ENCODE assay signal across 13 mouse cellular contexts in the genomic region with DNA sequence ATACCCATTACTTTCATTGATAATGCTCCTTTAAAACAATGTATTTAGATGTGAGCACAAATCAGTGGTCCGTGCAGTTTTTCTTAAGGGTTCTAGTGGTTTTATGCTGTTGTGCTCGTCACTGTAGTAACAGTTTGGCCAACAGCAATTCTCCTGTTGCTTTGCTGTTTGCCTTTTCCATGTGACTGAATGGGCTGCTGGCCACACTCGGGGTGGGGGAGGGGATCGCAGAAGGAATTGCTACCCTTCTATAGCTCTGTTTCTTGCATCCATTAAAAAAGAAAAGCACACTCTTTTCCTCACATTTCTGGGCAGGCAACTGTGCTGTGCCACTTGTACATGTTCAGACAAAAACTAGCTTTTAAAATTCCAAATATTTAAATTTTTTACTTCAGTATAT. TPM values are rescaled to one million over a fixed set of nuclear protein-coding genes. Genes with fewer than 3 reads are reported as not detected.
A peak's percentile ranks its signal among the peaks of the same experiment; 100 is the strongest.
DNase-seq lines count a peak whose midpoint lies in the region; ATAC-seq lines count a peak whose summit lies in the region.
"Had no signal": no experiment of that assay in that cellular context is flagged by ENCODE, and none has a peak within 500 bp of the region (broad histone marks: within the 10 kb centered on the region; RNA-seq: fewer than 3 reads in every experiment).

No protein-coding gene starts in this region.

- no peaks in the 10 kb centered on the region for H3K4me1 ChIP-seq in forebrain, embryonic 14.5 days (ENCODE audit: control insufficient read depth, insufficient read depth, low read length)
- no peaks in the 10 kb centered on the region for H3K4me1 ChIP-seq in forebrain, embryonic 15.5 days
- no peaks in the 10 kb centered on the region for H3K4me1 ChIP-seq in kidney, embryonic 14.5 days (ENCODE audit: control insufficient read depth, insufficient read depth, low read length)
- H3K4me1 ChIP-seq: embryonic facial prominence, embryonic 12.5 days; heart, embryonic 15.5 days; intestine, embryonic 15.5 days had no signal

- peak; percentile 29 for DNase-seq in forebrain, embryonic 14.5 days (ENCODE audit: low spot score)
- peak; percentile 22 for DNase-seq in kidney, adult 18-20 months
- DNase-seq in ovary, postnatal 14 days (ENCODE audit: low spot score): peak; percentile 3
- DNase-seq in ovary, postnatal 10 days (ENCODE audit: low spot score): no peak
- peak; percentile 45 to 46 for DNase-seq in kidney, postnatal 25 days

- H3K36me3 ChIP-seq in forebrain, embryonic 14.5 days (ENCODE audit: control insufficient read depth, insufficient read depth, low read length): no peaks in the 10 kb centered on the region
- H3K36me3 ChIP-seq in forebrain, embryonic 15.5 days: no peaks in the 10 kb centered on the region
- no peaks in the 10 kb centered on the region for H3K36me3 ChIP-seq in kidney, embryonic 14.5 days (ENCODE audit: control insufficient read depth, insufficient read depth, low read length)
- H3K36me3 ChIP-seq: embryonic facial prominence, embryonic 12.5 days; heart, embryonic 15.5 days; intestine, embryonic 15.5 days had no signal

- 0 out of 2 replicates have a peak, but pooled peaks have one; percentile 37 for ATAC-seq in forebrain, embryonic 14.5 days
- no peak for ATAC-seq in forebrain, embryonic 15.5 days (replicated peaks)
- no peak for ATAC-seq in kidney, embryonic 14.5 days (ENCODE audit: low FRiP score, low TSS enrichment)
- ATAC-seq in granulocyte monocyte progenitor cell, adult 5-6 weeks (replicated peaks; ENCODE audit: poor library complexity, severe bottlenecking): no peak
- ATAC-seq: intestine, embryonic 15.5 days had no signal

- WGBS in forebrain, embryonic 14.5 days: 46% methylated on average over 4 of the region's 4 CpGs
- 28% methylated on average over 4 of the region's 4 CpGs for WGBS in forebrain, embryonic 15.5 days
- 41% methylated on average over 4 of the region's 4 CpGs for WGBS in kidney, embryonic 14.5 days

- H3K9me3 ChIP-seq in forebrain, embryonic 14.5 days (replicated peaks; ENCODE audit: control insufficient read depth, low read length): no peaks in the 10 kb centered on the region
- H3K9me3 ChIP-seq in forebrain, embryonic 15.5 days: no peaks in the 10 kb centered on the region
- H3K9me3 ChIP-seq in kidney, embryonic 14.5 days (ENCODE audit: control insufficient read depth, low read length): no peaks in the 10 kb centered on the region
- H3K9me3 ChIP-seq: embryonic facial prominence, embryonic 12.5 days; heart, embryonic 15.5 days; intestine, embryonic 15.5 days had no signal

- H3K9ac ChIP-seq in forebrain, embryonic 14.5 days (ENCODE audit: low read length): no peak overlapping the region
- H3K9ac ChIP-seq in forebrain, embryonic 15.5 days (replicated peaks): no peak overlapping the region
- no peak overlapping the region for H3K9ac ChIP-seq in kidney, embryonic 14.5 days (ENCODE audit: low read depth, low read length)
- H3K9ac ChIP-seq: embryonic facial prominence, embryonic 12.5 days; heart, embryonic 15.5 days; intestine, embryonic 15.5 days had no signal

- no peak overlapping the region for H3K4me2 ChIP-seq in forebrain, embryonic 14.5 days (ENCODE audit: low read length)
- no peak overlapping the region for H3K4me2 ChIP-seq in forebrain, embryonic 15.5 days (replicated peaks)
- no peak overlapping the region for H3K4me2 ChIP-seq in kidney, embryonic 14.5 days (replicated peaks; ENCODE audit: low read depth, low read length)
- H3K4me2 ChIP-seq: embryonic facial prominence, embryonic 12.5 days; heart, embryonic 15.5 days; intestine, embryonic 15.5 days had no signal

- no peak overlapping the region for H3K27ac ChIP-seq in forebrain, embryonic 14.5 days (ENCODE audit: low read depth, low read length)
- H3K27ac ChIP-seq in forebrain, embryonic 15.5 days (replicated peaks): no peak overlapping the region
- H3K27ac ChIP-seq in kidney, embryonic 14.5 days (ENCODE audit: low read depth, low read length): no peak overlapping the region
- H3K27ac ChIP-seq: embryonic facial prominence, embryonic 12.5 days; heart, embryonic 15.5 days; intestine, embryonic 15.5 days had no signal

- no peak overlapping the region for H3K4me3 ChIP-seq in forebrain, embryonic 14.5 days (ENCODE audit: low read depth, low read length)
- no peak overlapping the region for H3K4me3 ChIP-seq in forebrain, embryonic 15.5 days
- H3K4me3 ChIP-seq in kidney, embryonic 14.5 days (ENCODE audit: low read length): no peak overlapping the region
- H3K4me3 ChIP-seq: embryonic facial prominence, embryonic 12.5 days; heart, embryonic 15.5 days; intestine, embryonic 15.5 days had no signal

- no peaks in the 10 kb centered on the region for H3K27me3 ChIP-seq in forebrain, embryonic 14.5 days (replicated peaks; ENCODE audit: control insufficient read depth, insufficient read depth, low read length)
- no peaks in the 10 kb centered on the region for H3K27me3 ChIP-seq in forebrain, embryonic 15.5 days
- H3K27me3 ChIP-seq in kidney, embryonic 14.5 days (ENCODE audit: control insufficient read depth, insufficient read depth, low read length): no peaks in the 10 kb centered on the region
- H3K27me3 ChIP-seq: embryonic facial prominence, embryonic 12.5 days; heart, embryonic 15.5 days; intestine, embryonic 15.5 days had no signal

RNA-seq across cellular contexts. Expression of a gene that starts 34.1 kb away (rescaled TPM):
- 202 and 243 TPM in 2 replicates for polyA plus RNA-seq in forebrain, embryonic 14.5 days (2014; fragmentation: Nextera tagmentation; extraction: Ambion mirVana)
- polyA plus RNA-seq in forebrain, embryonic 15.5 days (2015; fragmentation: Nextera tagmentation; extraction: Ambion mirVana): 168 and 205 TPM in 2 replicates
- 3.9 and 4.8 TPM in 2 replicates for polyA plus RNA-seq in kidney, embryonic 14.5 days (2014; fragmentation: Nextera tagmentation; extraction: Ambion mirVana)
- total RNA-seq in granulocyte monocyte progenitor cell, adult 5-6 weeks (2014; fragmentation: Nextera tagmentation): not detected in 2 replicates
- not detected in 2 replicates for total RNA-seq in granulocyte monocyte progenitor cell, adult 5-6 weeks (2017)
- total RNA-seq: neutrophil, adult 5-6 weeks had no signal
- polyA plus RNA-seq: spleen, adult 2 months had no signal

RNA-seq across cellular contexts. Expression of a gene that starts 49.7 kb away (rescaled TPM):
- 5.2 and 7.7 TPM in 2 replicates for polyA plus RNA-seq in forebrain, embryonic 14.5 days (2014; fragmentation: Nextera tagmentation; extraction: Ambion mirVana)
- 4.2 and 4.8 TPM in 2 replicates for polyA plus RNA-seq in forebrain, embryonic 15.5 days (2015; fragmentation: Nextera tagmentation; extraction: Ambion mirVana)
- 19.0 and 27.0 TPM in 2 replicates for polyA plus RNA-seq in kidney, embryonic 14.5 days (2014; fragmentation: Nextera tagmentation; extraction: Ambion mirVana)
- 1.0 TPM in 1 of 2 replicates, not detected in the other for total RNA-seq in granulocyte monocyte progenitor cell, adult 5-6 weeks (2014; fragmentation: Nextera tagmentation)
- total RNA-seq in granulocyte monocyte progenitor cell, adult 5-6 weeks (2017): 0.26 and 0.47 TPM in 2 replicates

Comparison
In these comparisons a context has a peak if more than half of its experiments do, and no peak if none do; other contexts are left out.
1. RNA of a gene that starts 34.1 kb away (polyA plus RNA-seq): 168 to 205 TPM in forebrain, embryonic 15.5 days and 202 to 243 TPM in forebrain, embryonic 14.5 days; 3.9 to 4.8 TPM in kidney, embryonic 14.5 days; every median in the first group is over 10 times any median in the second.